Mouse (Mus musculus) heart, adult 2 months (tissue): Measurements from ENCODE around the gene Ngp.

Source experiments
- CTCF ChIP-seq: fragments of 200-600 bp; IDR thresholded peaks from 2 replicates; pipeline ENCODE4 v1.8.1; 2022; ENCODE audit warnings: antibody characterized with exemption, mild to moderate bottlenecking, moderate library complexity
- POLR2A ChIP-seq: fragments of 200-500 bp; IDR thresholded peaks from 2 replicates; pipeline ENCODE4 v1.6.1; 2011; ENCODE audit warnings: mild to moderate bottlenecking, low read depth, low read length, control low read depth; ENCODE audit not compliant: insufficient read depth

DNA sequence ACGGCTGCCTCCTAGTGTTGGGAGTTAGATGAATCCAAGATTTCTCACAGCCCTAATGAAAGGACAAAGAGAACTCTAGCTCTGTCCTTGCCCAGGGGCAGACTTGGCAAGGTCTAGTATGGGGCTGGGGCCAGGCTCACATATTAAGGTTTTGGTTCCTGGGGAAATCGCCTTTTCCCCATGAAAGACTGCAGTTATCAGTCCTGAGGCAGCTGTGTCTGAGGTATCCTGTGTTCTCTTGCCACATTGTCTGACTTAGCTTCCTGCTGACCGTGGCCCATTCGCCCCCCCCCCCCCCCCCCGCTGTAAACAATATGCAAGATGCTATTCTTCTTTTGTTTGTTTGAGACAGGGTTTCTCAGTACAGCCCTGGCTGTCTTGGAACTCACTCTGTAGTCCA lies 20.5 kb downstream of the Ngp start:
- TF ChIP-seq CTCF, result no peak
- no peak for TF ChIP-seq POLR2A
